Mouse (Mus musculus): Measurements from ENCODE around the gene Dimt1.
"Not testable (repeated sequence)": the region's sequence is repeated elsewhere in the genome, so short reads cannot be mapped to it uniquely, and the experiment has no call there.

Dimt1 gene

DNA sequence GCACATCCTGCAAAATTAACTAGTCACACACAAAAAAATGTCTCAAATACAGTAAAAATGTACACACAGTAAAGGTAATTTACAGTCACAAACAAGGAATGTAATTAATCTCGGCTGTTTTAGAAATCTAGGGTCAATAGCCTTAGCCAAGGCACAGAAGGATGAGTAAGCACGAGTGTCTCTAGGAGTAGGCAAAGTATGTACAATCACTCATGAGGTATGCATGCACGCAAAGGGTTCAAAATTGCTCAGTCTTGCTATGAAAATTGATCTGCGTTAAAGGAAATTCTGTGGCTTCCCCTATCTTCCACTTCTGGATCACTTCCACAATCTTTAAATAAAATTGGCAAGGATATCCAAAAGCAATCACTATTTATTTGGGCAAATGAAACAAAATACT is 14.6 kb downstream of the Dimt1 start:
- DNase-seq (ENCODE audit: low spot score): no peak

DNA sequence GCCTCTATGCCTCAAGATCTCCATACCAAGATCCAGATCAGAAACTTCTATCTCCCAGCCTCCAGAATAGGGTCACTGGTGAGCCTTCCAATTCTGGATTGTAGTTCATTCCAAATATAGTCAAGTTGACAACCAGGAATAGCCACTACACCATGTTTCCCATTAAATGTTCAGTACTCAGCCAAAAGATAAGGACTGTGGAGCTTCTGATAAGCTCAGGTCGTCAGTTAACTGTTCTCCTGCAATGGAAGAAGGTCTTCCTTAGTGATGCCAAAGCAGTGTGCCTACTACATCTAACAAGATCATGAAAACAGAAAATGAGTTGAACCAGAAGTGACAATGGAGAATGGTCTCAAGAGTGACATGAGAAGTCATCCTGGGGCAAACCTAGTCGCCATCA is 50.0 kb downstream of the Dimt1 start:
- DNase-seq (ENCODE audit: low spot score): no peak

DNA sequence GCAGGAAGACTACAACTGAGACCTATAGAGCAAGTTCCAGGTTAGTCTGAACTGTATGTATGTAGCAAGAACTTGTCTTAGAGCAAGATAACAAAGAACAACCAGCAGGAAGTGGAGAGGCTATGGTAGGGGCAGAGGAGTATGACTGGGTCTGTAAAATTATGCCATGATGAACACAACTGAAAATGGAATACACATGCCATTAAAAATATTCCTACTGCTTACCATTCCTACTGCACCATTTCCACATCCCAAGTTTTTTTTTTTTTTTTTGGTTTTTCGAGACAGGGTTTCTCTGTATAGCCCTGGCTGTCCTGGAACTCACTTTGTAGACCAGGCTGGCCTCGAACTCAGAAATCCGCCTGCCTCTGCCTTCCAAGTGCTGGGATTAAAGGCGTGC is 50.6 kb downstream of the Dimt1 start:
- not testable (repeated sequence) for DNase-seq (ENCODE audit: low spot score)

DNA sequence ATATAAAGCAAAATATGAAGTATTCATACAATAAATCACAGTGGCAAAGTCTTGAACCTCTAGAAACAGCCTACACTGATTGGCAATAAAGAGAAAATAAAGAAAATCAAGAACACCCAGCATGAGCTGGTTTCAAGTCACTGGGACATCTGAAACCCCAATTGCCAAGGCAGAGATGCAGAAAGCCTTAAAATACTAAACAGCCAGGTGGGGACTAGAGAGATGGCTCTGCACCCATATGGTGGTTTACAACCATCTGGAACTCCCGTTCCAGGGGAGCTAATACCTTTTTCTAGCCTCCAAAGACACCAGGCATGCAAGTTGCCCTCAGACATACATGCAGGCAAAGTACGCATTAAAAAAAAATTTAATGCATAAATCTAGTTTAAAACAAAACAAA is 51.1 kb downstream of the Dimt1 start:
- no peak for DNase-seq (ENCODE audit: low spot score)

DNA sequence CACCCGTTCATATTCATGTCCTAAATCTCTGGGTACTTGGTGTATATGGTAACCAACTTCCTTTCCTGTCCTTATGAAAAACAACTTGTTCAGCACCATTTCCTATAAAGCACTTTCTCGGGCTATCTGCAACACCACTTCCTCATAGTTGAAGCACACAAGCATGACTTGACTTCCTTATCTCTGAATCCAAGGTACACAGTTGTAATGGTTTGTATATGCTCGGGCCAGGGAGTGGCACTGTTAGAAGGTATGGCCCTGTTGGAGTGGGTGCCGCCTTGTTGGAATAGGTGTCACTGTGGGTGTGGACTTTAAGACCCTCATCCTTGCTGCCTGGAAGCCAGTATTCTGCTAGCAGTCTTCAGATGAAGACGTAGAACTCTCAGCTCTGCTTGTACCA is 51.7 kb downstream of the Dimt1 start:
- peak; percentile 25 for DNase-seq (ENCODE audit: low spot score)

DNA sequence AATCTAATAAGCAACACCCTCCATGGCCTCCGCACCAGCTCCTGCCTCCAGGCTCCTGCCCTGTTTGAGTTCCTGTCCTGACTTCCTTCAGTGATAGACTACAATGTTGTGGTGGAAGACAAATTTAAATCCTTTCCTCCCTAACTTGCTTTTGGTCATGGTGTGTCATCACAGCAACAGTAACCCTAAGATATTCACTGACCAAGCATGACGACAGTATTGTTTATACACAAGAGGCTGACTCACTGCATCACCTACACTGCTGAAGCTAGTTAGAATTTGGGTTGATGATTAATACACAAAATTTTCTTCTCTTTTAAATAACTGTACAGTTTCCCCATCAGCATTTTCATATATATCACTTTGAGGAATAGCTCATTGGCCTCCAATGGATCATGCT is 56.3 kb downstream of the Dimt1 start:
- no peak for DNase-seq (ENCODE audit: low spot score)

DNA sequence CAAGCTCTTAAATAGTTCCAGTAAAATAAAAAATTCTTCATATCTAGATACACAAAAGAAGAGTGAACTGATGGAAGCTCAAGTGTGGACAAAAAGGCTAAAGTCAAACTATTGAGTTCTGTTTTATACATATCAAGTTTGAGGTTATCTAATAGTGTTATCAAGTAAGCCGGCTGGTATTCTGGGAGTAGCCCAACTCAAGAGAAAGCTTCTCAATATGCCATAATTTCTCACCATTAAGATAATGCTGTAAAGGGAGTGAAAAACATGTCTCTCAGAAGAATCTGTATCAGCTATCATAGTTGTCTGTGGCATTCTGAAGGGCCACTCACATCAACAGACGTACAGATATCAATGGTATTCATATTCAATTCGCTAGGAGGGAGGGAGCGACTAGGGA is 61.2 kb downstream of the Dimt1 start:
- DNase-seq (ENCODE audit: low spot score): no peak

Data from yolk sac, embryonic 10.5 days (tissue).